Mouse (Mus musculus) left cerebral cortex, adult 8-10 months (tissue): ENCODE results near the gene Dnajc17. TPM values are rescaled to one million over a fixed set of nuclear protein-coding genes. Genes with fewer than 3 reads are reported as not detected.

Experiments
- DNase-seq, 2 experiments: peaks; one replicate each; pipeline ENCODE4 v3.0.0; 2022; ENCODE audit warnings: low spot score in 2 of 2
- total RNA-seq, 4 experiments: library from RNA; stranded (reverse); gene quantifications; 2 replicates each; pipeline ENCODE4 v1.2.4; 2022

Dnajc17 gene
- total RNA-seq, 4 experiments from 2014 or later, result 15.9 to 21.6 (median 19.1) TPM

DNA sequence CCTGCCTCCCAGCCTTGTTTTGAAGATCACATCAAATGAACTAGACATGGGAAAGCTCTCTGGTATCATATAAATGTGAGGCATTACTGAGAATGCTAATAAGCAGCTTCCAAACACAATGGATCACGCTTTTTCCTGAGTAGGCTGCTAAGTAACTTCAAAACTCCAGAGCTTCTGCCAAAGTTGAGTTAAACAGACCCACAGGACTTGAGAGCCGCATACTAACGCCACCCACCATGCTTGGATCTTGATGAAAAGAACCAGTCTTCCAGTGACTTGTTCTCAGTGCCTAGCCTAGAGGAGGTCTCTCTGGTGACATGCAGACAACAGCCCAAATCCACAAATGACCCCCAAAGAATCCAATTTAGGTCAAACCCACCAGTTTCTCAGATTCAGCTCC, 9.7 kb downstream of the Dnajc17 start:
- no peak for DNase-seq

DNA sequence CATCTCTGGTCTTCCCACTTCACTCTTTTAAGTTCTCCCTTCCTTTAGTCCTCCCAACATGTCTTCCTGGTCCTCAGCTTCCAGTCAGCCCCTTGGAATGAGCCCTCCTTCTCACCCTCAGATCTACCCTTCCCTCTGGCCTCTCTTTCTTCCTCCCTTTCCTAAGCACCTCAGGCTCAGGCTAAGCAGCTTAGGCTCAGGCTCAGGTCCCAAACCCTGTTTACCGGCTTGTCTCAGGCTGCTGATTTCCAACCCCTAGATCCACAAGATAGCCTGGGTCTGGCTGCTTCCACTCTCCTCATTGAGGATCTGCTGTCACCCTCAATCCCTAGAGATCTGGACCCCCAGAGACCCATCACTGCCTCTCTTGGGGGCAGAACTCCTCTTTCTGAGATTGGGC, 10.5 kb downstream of the Dnajc17 start:
- DNase-seq, result no peak

DNA sequence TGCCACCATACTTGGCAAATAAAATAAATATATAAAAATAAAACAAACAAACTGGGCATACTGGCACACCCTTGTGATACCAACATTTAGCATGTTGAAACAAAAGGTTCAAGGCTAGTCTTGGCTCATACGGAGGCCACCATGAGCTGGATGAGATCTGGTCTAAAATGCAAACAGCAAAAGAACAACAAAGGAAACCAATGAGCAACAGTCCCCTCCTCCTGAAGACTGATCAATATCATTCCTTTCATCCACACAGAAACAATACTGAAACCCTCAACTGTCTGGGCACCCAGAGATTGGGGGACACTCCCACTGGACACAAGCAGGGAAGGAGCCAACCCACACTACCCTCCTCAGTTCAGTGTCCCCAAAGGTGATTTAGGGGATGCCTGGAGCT, 11.1 kb downstream of the Dnajc17 start:
- DNase-seq, result no peak

DNA sequence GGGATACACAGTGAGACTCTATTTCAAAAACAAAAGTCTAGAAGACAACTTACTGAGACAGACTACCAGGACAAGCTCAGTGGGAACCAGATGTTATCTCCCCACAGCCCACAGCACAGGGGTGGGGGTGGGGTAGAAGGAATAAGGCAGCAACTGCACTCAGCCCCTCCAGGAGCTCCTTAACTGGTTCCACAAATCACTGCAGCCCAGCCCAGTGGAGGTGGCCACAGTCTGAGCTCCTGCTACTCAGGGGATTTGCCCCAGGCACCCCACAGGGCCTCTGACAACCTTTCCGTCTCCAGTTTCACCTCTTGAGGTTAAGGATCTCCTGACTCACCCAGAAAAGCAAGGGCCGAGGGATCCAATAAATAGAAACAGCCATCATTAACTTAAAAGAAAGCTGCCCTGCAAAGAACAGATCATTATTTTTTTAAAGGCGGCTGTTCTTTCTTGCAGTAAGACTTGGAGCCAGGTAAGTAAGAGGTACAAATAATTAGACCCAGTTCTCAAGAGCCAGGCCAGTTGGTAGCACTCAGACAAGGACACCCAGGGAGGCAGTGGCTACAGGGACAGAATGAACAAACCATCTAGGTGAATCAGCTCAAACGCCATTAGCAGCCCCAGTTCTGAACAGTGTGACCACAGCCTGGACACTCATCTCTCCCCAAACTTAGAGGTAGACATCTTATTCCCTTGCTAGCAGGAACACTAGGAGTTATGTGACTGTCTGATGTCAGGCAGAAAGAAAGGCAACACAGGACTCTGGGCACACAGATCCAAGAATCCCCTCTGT, 12.1 kb downstream of the Dnajc17 start:
- DNase-seq, result no peak

DNA sequence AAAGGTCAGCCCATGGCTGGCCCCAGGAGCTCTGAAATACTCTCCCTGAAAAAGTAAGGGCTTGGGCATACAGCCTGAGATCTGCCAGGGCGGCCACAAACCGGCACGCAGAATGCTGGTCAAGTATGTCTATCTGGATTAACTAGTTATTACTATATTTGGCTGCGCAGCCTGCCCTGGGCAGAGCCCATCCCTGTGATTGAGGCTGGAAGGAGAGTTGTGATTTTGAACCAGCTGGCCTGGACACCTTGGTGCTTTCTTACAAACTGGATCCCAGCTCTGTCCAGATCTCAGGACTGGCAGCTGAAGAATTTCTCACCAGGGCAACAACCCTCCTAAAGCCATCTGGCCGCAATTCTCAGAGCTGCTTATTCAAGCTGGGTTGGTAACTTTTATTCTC, 14.5 kb downstream of the Dnajc17 start:
- no peak for DNase-seq

DNA sequence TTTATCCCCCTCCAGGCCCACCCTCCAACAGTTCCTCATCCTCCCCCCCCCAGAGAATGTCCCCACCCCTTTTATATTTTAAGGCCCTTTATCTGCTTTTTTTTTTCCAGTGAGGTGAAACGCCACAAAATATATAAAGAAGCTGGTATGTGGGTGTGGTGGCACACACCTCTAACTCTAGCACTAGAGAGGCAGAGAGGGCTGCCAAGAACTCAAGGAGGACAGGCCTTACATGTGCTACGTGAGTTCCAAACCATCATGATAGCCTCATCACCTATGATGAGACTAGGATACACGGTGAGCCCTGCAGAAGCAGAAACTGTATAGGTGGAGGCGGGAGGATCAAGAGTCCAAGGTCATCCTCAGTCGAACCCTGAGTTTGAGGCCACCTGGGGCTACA, 17.6 kb downstream of the Dnajc17 start:
- no peak for DNase-seq

DNA sequence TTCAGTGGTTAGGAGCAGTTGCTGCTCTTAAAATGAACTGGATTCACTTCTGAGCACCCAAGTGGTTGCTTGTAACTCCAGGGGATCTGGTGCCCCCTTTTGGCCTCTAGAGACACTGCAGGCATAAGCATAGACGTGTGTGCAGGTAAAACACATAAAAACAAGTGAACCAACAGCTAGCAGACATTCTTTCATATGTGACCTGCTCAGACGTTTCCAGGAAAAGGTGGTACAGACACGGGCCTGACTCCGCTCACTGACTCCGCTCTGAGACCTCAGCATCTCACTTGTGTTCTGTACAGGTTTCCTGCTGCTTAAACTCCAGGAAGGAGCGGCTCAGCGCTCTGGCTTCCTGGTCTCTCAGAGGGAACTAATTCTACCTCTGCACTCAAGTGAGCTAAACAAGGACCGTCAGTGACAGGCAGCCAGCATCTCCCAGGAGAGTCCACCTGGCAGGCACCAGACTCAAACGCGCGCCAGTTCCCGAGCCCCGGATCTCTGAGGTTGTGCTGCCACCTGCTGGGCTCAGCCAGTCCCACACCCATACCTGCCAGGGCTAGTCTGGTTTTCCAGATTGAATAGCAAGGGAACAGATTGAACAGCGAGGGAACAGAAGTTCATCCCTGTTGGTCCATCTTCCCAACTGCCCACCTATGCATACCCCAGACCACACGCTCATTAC, 19.4 kb downstream of the Dnajc17 start:
- peak; percentile 56 to 76 for DNase-seq

DNA sequence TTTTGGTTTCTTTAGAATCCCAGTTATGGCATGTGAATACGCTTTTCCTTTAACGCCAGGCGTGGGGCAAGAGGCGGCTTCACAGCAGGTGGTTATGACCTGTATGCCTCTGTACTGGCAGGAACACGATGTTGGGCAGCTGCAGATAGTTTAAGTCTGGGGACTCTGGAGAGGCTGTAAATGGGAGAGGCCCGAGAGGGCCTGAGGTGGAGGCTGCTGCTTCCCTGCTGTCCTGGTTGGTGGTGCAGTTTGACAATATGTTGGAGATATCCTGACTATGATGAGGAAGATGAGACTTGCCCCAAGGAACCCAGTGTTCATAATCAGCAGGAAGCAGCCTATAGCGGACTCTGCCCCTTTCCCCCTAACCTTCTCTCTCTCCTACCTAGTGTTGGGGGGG, 25.7 kb downstream of the Dnajc17 start:
- no peak for DNase-seq

DNA sequence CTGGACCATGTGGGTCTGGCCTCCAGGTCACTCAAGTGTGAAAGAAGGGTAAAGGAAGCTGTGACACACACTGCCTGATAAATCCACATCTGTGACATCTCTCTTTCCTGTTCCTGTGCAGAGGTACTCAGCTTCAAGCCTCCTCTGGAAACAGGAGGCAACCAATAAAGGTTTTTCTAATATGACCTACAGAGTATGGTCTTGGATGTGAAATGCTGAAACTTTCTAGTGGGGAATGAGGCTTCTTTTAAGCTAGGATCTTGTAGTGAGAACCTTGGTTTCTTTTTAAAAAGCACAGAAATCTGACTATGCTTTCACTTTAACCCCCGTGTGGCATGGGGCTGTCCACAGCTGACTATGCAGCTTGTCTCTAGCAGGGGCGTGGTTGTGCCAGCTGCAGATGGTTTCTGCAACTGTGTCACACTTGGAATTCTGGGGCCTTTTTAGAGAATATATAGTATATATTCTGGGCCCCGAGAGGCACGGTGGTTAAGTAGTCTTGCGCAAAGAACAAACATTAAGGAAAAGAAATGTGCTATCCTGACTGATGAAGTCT, 31.1 kb downstream of the Dnajc17 start:
- no peak for DNase-seq

DNA sequence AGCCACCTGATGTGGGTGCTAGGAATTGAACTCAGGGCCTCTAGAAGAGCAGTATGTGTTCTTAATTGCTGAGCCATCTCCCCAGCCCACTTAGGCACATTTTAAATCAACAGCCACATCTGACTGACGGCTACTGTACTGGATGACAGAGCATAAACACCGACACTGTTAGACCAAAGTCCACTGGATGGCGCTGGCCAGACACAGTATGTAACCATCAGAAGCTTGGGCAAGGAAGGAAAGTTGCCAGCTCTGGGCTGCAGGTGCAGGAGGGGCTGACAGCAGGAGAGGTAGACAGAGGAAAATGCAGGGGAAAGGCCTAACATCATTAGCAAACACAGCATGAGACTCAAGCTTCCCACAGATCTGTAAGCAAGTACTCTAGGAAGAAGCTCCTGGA, 31.8 kb downstream of the Dnajc17 start:
- DNase-seq, result no peak

DNA sequence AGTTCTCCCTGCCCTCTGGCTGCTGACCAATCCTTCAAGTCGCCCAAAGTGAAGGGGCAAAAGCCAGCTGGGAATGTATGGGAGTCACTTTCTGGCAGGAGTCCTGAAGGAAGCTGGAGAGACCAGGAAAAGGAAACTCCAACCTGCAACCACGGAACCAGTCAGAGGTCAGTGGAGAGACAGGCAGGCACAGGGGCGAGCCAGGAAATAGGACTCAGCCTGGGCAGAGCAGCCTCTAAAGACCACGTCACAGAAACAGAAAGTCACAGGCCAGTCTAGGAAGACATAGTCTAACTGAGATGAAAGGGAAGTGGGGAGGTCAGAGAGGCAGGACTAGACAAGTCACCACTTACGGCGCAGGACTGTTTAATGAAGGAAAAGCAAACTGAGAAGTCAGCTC, 33.0 kb downstream of the Dnajc17 start:
- DNase-seq, result no peak

DNA sequence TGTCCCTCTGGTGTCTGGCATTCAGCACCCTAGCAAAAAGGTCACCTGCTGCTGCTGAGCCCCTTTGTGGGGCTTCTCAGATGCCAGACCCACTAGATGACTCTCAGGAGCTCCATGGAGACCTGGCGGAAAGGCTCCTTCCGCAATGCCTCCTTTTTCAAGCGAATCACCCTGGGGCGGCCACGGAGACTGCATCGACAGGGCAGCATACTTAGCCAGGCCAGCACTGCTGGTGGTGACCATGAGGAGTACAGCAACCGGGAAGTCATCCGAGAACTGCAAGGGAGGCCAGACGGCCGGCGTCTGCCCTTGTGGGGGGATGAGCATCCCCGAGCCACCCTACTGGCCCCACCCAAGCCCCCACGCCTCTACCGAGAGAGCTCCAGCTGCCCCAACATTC, 33.7 kb downstream of the Dnajc17 start:
- no peak for DNase-seq

DNA sequence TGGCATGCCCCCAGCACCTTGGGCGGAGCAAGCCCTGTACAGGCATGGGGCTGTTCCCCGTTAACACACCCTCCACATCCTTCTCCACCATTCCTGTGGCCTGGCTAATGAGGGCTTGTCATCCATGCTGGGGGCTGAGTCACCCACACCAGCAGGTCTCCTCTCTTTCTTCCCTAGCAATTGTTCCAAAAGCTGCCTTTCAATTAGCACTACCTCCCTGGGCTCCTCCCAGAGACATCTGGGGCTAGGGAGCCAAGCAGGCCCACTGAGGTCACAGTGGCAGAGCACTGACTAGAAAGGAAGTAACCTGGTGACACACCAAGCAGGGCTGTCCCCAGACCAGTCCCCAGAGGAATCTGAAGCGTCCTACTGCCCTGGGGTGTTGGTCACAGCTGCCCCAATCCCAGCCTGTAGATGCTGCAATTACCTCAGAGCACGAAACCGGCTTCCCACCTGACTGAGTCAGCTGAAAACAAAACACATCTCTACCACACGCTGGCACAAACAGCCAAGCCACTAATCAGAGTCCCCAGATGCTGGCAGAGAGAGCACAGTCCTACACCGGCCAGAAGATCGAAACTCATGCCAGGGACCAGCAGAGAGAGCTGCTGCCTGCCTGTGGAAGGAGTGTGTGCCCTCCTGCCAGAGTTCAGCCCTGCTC, 34.5 kb downstream of the Dnajc17 start, which contains the start of gene Gm14137:
Gene Gm14137, plus strand, starts transcription at position 519 of the 661 bp plus-strand sequence.
- DNase-seq, result no peak

DNA sequence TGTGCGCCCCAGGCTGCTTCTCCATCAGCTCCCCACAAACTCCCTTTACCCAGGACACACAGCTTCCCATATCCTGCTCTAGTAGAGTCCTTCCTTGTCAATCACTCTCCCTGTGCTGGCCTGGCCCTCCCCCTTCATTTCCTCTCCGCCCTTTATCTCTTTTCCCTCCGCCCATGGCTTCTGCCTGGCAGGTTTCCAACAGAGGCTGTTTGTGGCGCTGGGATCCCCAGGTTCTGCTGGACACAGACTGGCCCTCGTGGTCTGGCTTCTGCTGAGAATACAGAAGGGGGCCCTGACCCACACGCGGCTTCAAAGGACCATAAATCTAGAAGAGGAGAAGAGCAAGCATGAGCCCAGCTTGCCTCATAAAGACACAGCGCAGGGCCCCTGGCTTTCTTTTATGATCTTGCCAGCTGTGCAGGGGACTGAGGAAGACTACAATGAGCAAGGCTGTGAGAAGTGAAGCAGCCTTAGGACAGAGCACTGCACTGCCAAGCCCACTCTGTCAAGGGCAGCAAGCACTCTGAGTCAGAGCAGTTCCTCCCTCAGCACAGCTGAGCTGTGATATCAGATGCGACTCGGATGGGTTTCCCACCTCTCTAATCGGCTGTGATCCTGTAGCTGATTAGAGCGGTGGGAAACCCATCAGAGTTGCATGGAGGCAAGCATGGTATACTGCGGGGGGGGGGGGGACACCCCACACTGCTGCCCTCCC, 35.6 kb downstream of the Dnajc17 start:
- no peak for DNase-seq

DNA sequence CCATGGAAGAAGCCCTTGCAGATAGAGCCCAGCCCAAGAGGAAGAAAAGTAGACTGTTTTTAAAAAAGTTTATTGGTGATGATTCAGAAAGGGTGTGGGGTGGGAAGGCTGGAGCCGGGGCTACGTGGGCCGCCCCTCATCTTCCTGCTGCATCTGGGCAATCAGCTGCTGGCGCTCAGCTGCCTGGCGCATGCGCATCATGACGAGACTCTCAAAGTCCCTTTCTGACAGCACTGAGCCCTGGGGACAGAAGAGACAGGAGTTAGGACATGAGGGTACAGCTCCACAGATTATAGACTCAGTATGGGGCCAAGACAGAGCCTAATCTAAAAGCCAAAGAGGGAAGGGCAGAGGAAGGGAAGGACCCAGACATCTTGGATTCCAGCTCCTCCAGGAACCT, 36.1 kb downstream of the Dnajc17 start:
- DNase-seq, result no peak

DNA sequence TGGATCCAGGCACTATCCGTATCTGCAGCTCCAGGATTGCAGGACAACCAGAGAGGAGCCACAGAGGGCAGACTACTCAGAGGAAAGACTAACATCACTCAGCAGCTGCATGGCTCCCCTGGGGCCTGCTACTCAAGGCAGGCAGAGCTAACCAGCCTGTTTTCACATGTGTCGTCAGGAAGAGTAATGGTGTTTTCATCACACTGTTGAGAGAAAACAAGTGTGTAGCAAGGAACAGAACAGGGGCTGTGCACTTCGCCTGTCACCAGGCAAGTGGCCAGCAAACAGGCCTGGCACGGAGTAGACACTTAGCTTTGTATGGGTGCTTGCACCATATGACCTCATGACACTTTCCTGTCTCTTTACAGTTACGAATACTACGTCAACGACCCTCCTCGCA, 37.0 kb downstream of the Dnajc17 start:
- DNase-seq, result no peak

DNA sequence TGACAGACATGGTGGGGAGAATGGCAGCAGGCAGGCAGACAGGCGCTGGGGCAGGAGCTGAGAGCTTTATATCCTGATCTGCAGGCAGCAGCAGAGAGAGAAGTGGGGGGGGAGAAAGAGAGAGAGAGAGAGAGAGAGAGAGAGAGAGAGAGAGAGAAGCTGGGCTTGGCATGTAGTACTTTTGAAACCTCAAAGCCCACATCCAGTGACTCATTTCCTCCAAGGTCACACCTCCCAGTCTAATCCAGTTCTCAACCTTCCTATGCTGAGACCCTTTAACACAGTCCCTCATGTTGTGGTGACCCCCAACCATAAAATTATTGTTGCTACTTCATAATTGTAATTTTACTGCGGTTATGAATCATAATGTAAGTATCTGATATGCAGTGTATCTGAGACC, 38.3 kb downstream of the Dnajc17 start:
- no peak for DNase-seq

DNA sequence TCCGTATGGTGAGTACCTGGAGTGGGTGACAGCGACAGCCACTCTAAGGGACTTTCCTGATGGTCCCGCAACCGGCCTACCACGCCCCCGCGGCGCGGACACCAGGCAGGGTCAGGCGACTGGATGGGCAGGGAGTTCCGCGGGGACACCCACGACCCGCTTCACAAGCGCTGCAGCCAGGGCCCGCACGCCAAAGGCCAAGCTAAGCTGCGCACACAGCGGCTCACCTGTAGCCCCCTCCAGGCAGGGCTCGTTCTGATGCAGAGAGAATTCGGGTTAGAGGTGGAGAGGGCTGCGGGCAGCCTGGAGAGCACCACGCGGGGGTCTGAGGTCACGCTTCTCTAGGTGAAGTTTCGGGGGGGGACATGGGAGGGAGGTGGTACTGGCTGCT, 40.7 kb downstream of the Dnajc17 start:
- no peak for DNase-seq

DNA sequence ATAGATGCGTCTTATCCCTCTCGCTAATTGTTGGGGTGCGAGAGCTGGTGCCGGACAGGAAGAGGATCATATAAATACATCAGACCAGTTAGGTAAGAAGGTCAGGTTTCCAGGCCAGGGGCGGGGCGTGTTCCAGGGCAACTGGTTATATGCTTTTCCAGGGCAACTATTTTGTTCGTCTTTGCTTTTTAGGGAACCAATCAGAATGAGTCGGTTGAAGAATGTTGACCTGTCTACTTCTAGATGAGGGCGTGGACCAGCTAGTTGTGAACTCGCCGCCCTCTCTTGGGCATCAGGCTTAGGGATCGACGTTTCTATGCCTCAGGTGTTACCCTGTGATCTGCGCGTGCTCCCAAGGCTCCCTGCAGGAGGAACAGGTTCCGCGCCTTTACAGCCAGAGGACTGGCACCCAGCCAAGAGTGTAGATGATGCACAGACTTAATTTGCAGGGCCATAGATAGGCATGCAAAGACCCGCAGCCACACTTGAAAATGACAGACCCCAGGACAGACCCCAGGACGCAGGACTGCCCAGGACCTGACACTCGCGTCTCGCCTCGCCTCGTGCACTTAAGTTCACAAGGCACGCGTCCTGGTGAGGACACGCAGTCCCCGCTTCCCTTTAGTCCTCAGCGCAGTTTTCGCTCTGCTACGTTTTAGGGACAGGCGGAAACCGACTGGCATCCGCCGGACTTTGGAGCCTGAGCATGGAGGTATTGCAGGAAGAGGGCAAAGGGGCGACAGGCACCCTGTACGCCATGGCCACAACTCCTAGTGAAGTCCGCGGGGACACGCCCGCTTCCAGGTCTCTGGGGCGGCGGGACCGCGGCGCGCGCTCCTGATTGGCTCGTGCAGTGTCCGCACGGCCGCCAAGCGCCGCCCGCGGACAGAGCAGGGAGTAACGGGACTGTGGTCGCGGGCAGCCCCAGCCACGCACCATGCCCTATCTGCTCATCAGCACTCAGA, 41.4 kb downstream of the Dnajc17 start, which contains the start of gene Gchfr:
Gene Gchfr, plus strand, starts transcription at position 873 of the 965 bp plus-strand sequence.
- no peak for DNase-seq

DNA sequence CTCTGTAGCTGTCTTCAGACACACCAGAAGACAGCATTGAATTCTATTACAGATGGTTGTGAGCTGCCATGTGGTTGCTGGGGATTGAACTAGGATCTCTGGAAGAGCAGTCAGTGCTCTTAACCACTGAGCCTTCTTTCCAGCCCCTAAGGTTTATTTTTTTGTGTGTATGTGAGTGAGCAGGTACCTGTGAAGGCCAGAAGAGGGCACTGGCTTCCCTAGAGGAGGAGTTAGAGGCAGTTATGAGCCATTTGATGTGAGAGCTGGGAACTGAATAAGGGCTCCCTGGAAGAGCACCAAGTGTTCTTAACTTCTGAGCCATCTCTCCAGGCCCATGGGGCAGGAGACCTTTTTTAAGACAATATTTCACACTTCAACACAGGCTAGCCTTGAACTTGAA, 43.2 kb downstream of the Dnajc17 start:
- no peak for DNase-seq
